Mouse (Mus musculus): ENCODE results near the gene Slc9a9. TPM values are rescaled to one million over a fixed set of nuclear protein-coding genes. Genes with fewer than 3 reads are reported as not detected.

The Slc9a9 gene
- total and polyA plus RNA-seq, 2 experiments from 2014 or later, result 6.0 to 6.7 TPM

GRCm38 (mm10) chr9:95034140-95034970, 364.6 kb downstream of the Slc9a9 start:
- Histone ChIP-seq H3K4me2 (ENCODE audit: low read depth, low read length, poor library complexity, severe bottlenecking) (no peak overlapping the region), H3K9ac (replicated peaks; ENCODE audit: low read length, poor library complexity, severe bottlenecking) (no peak overlapping the region), H3K36me3 (ENCODE audit: insufficient read depth, low read length) (no peaks in the 10 kb centered on the region), H3K27me3 (ENCODE audit: insufficient read depth, low read length) (no peaks in the 10 kb centered on the region), H3K4me1 (ENCODE audit: insufficient read depth, low read length) (no peaks in the 10 kb centered on the region), H3K9me3 (ENCODE audit: low read length) (no peaks in the 10 kb centered on the region), H3K27ac (ENCODE audit: low read depth, low read length) (no peak overlapping the region), H3K4me3 (ENCODE audit: low read depth, low read length) (no peak overlapping the region)
- 37% methylated on average over 3 of the region's 3 CpGs for WGBS
- ATAC-seq (ENCODE audit: low FRiP score) (no peak), DNase-seq (ENCODE audit: low spot score) (no peak)
- no peak for TF ChIP-seq CTCF (IDR thresholded peaks at IDR 0.05)

- Histone ChIP-seq H3K4me3 (ENCODE audit: low read depth, low read length) (no peak overlapping the region), H3K4me2 (ENCODE audit: low read depth, low read length, poor library complexity, severe bottlenecking) (no peak overlapping the region), H3K9me3 (ENCODE audit: low read length) (no peaks in the 10 kb centered on the region), H3K36me3 (ENCODE audit: insufficient read depth, low read length) (no peaks in the 10 kb centered on the region), H3K27ac (ENCODE audit: low read depth, low read length) (no peak overlapping the region), H3K4me1 (ENCODE audit: insufficient read depth, low read length) (no peaks in the 10 kb centered on the region), H3K27me3 (ENCODE audit: insufficient read depth, low read length) (no peaks in the 10 kb centered on the region), H3K9ac (replicated peaks; ENCODE audit: low read length, poor library complexity, severe bottlenecking) (no peak overlapping the region)
- DNase-seq (ENCODE audit: low spot score), result no peak
- TF ChIP-seq CTCF (IDR thresholded peaks at IDR 0.05), result no peak
- ATAC-seq (ENCODE audit: low FRiP score), result no peak
These were observed 366.5 kb downstream of the Slc9a9 start for GRCm38 (mm10) chr9:95036209-95036608.

GRCm38 (mm10) chr9:95042420-95042819, 372.7 kb downstream of the Slc9a9 start:
- Histone ChIP-seq H3K27me3 (ENCODE audit: insufficient read depth, low read length) (no peaks in the 10 kb centered on the region), H3K4me1 (ENCODE audit: insufficient read depth, low read length) (no peaks in the 10 kb centered on the region), H3K9ac (replicated peaks; ENCODE audit: low read length, poor library complexity, severe bottlenecking) (no peak overlapping the region), H3K27ac (ENCODE audit: low read depth, low read length) (no peak overlapping the region), H3K4me2 (ENCODE audit: low read depth, low read length, poor library complexity, severe bottlenecking) (no peak overlapping the region), H3K9me3 (ENCODE audit: low read length) (no peaks in the 10 kb centered on the region), H3K4me3 (ENCODE audit: low read depth, low read length) (no peak overlapping the region), H3K36me3 (ENCODE audit: insufficient read depth, low read length) (no peaks in the 10 kb centered on the region)
- no peak for ATAC-seq (ENCODE audit: low FRiP score)
- TF ChIP-seq CTCF (IDR thresholded peaks at IDR 0.05), result no peak
- 73% methylated on average over 1 of the region's 1 CpGs for WGBS
- DNase-seq (ENCODE audit: low spot score), result no peak

GRCm38 (mm10) chr9:95052160-95052559, 382.5 kb downstream of the Slc9a9 start:
- Histone ChIP-seq H3K4me3 (ENCODE audit: low read depth, low read length) (no peak overlapping the region), H3K4me2 (ENCODE audit: low read depth, low read length, poor library complexity, severe bottlenecking) (no peak overlapping the region), H3K36me3 (ENCODE audit: insufficient read depth, low read length) (no peaks in the 10 kb centered on the region), H3K9me3 (ENCODE audit: low read length) (no peaks in the 10 kb centered on the region), H3K4me1 (ENCODE audit: insufficient read depth, low read length) (no peaks in the 10 kb centered on the region), H3K9ac (replicated peaks; ENCODE audit: low read length, poor library complexity, severe bottlenecking) (no peak overlapping the region), H3K27me3 (ENCODE audit: insufficient read depth, low read length) (no peaks in the 10 kb centered on the region), H3K27ac (ENCODE audit: low read depth, low read length) (no peak overlapping the region)
- TF ChIP-seq CTCF (IDR thresholded peaks at IDR 0.05), result no peak
- ATAC-seq (ENCODE audit: low FRiP score), result no peak
- no peak for DNase-seq (ENCODE audit: low spot score)
- 77% methylated on average over 9 of the region's 9 CpGs for WGBS

GRCm38 (mm10) chr9:95053183-95053582, 383.5 kb downstream of the Slc9a9 start:
- Histone ChIP-seq H3K4me1 (ENCODE audit: insufficient read depth, low read length) (no peaks in the 10 kb centered on the region), H3K9ac (replicated peaks; ENCODE audit: low read length, poor library complexity, severe bottlenecking) (no peak overlapping the region), H3K9me3 (ENCODE audit: low read length) (no peaks in the 10 kb centered on the region), H3K36me3 (ENCODE audit: insufficient read depth, low read length) (no peaks in the 10 kb centered on the region), H3K27ac (ENCODE audit: low read depth, low read length) (no peak overlapping the region), H3K4me3 (ENCODE audit: low read depth, low read length) (no peak overlapping the region), H3K4me2 (ENCODE audit: low read depth, low read length, poor library complexity, severe bottlenecking) (no peak overlapping the region), H3K27me3 (ENCODE audit: insufficient read depth, low read length) (no peaks in the 10 kb centered on the region)
- no peak for ATAC-seq (ENCODE audit: low FRiP score)
- TF ChIP-seq CTCF (IDR thresholded peaks at IDR 0.05), result no peak
- no peak for DNase-seq (ENCODE audit: low spot score)
- 78% methylated on average over 5 of the region's 5 CpGs for WGBS

GRCm38 (mm10) chr9:95055843-95056242, 386.1 kb downstream of the Slc9a9 start:
- 85% methylated on average over 4 of the region's 4 CpGs for WGBS

More at GRCm38 (mm10) chr9:95055843-95056242, 386.1 kb downstream of the Slc9a9 start:
- H3K27me3 ChIP-seq (ENCODE audit: insufficient read depth, low read length), result no peaks in the 10 kb centered on the region
- H3K27ac ChIP-seq (ENCODE audit: low read depth, low read length), result no peak overlapping the region
- H3K4me2 ChIP-seq (ENCODE audit: low read depth, low read length, poor library complexity, severe bottlenecking), result no peak overlapping the region
- no peaks in the 10 kb centered on the region for H3K9me3 ChIP-seq (ENCODE audit: low read length)
- ATAC-seq (ENCODE audit: low FRiP score), result no peak
- H3K4me3 ChIP-seq (ENCODE audit: low read depth, low read length), result no peak overlapping the region
- DNase-seq (ENCODE audit: low spot score), result no peak
- no peak overlapping the region for H3K9ac ChIP-seq (replicated peaks; ENCODE audit: low read length, poor library complexity, severe bottlenecking)
- no peaks in the 10 kb centered on the region for H3K4me1 ChIP-seq (ENCODE audit: insufficient read depth, low read length)
- H3K36me3 ChIP-seq (ENCODE audit: insufficient read depth, low read length), result no peaks in the 10 kb centered on the region
- TF ChIP-seq CTCF (IDR thresholded peaks at IDR 0.05), result no peak
